Mouse (Mus musculus) CD4-positive, CD25-positive, alpha-beta regulatory T cell, adult 4 months (primary cell): ENCODE data around the gene Cped1. TPM values are rescaled to one million over a fixed set of nuclear protein-coding genes. Genes with fewer than 3 reads are reported as not detected.
A peak's percentile ranks its signal among the peaks of the same experiment; 100 is the strongest.
"Not testable (repeated sequence)": the region's sequence is repeated elsewhere in the genome, so short reads cannot be mapped to it uniquely, and the experiment has no call there.

Experiments
- ATAC-seq: one replicate; pipeline ENCODE4 v1.8.0; 2017
- polyA plus RNA-seq, 2 experiments: library from polyadenylated mRNA; unstranded; fragments of 100-300 nt; shearing (Covaris generic); gene quantifications; one replicate each; pipeline ENCODE4 v1.2.1; 2017

The Cped1 gene
- polyA plus RNA-seq, 2 experiments from 2014 or later = 0.15 TPM; not detected in 1

GRCm38 (mm10) chr6:22026761-22027594 is 41.3 kb downstream of the Cped1 start:
- no peak for ATAC-seq

GRCm38 (mm10) chr6:22027854-22028253 is 42.1 kb downstream of the Cped1 start:
- ATAC-seq = no peak

GRCm38 (mm10) chr6:22030381-22030780 is 44.7 kb downstream of the Cped1 start:
- ATAC-seq = no peak

GRCm38 (mm10) chr6:22033188-22033587 is 47.5 kb downstream of the Cped1 start:
- ATAC-seq = no peak

GRCm38 (mm10) chr6:22035408-22035807 is 49.7 kb downstream of the Cped1 start:
- ATAC-seq = no peak

GRCm38 (mm10) chr6:22035895-22036294 is 50.2 kb downstream of the Cped1 start:
- no peak for ATAC-seq

GRCm38 (mm10) chr6:22036396-22036795 is 50.7 kb downstream of the Cped1 start:
- ATAC-seq = no peak

GRCm38 (mm10) chr6:22036911-22037310 is 51.2 kb downstream of the Cped1 start:
- no peak for ATAC-seq

- ATAC-seq = no peak
Measured at GRCm38 (mm10) chr6:22037441-22038050, 51.8 kb downstream of the Cped1 start.

- ATAC-seq = not testable (repeated sequence)
Measured at GRCm38 (mm10) chr6:22039666-22040065, 54.0 kb downstream of the Cped1 start.

- ATAC-seq = no peak
Measured at GRCm38 (mm10) chr6:22044880-22045605, 59.3 kb downstream of the Cped1 start.

GRCm38 (mm10) chr6:22047101-22047500 is 61.4 kb downstream of the Cped1 start:
- no peak for ATAC-seq

GRCm38 (mm10) chr6:22049093-22049492 is 63.4 kb downstream of the Cped1 start:
- no peak for ATAC-seq

GRCm38 (mm10) chr6:22051526-22051925 is 65.8 kb downstream of the Cped1 start:
- no peak for ATAC-seq

GRCm38 (mm10) chr6:22053014-22053413 is 67.3 kb downstream of the Cped1 start:
- no peak for ATAC-seq

- ATAC-seq = no peak
Measured at GRCm38 (mm10) chr6:22064341-22064740, 78.6 kb downstream of the Cped1 start.

GRCm38 (mm10) chr6:22070603-22071322 is 85.0 kb downstream of the Cped1 start:
- no peak for ATAC-seq

- ATAC-seq = peak; percentile 54
Measured at GRCm38 (mm10) chr6:22071323-22071840, 85.7 kb downstream of the Cped1 start.

- no peak for ATAC-seq
Measured at GRCm38 (mm10) chr6:22072737-22073136, 87.0 kb downstream of the Cped1 start.

- no peak for ATAC-seq
Measured at GRCm38 (mm10) chr6:22074232-22075083, 88.7 kb downstream of the Cped1 start.

- no peak for ATAC-seq
Measured at GRCm38 (mm10) chr6:22078686-22079264, 93.1 kb downstream of the Cped1 start.
